Mouse (Mus musculus): ENCODE results near the gene Dusp7. TPM values are rescaled to one million over a fixed set of nuclear protein-coding genes. Genes with fewer than 3 reads are reported as not detected.
A peak's percentile ranks its signal among the peaks of the same experiment; 100 is the strongest.

The Dusp7 gene
- polyA plus RNA-seq (2012; ENCODE audit: insufficient read depth, insufficient read length, missing spikeins) = 17.5 and 21.8 TPM in 2 replicates

GRCm38 (mm10) chr9:106368112-106368717 is at the start of gene Dusp7:
Gene Dusp7 (plus strand): TSS chr9:106368632.
- Histone ChIP-seq H3K4me1 (ENCODE audit: control insufficient read depth, insufficient read depth, insufficient read length, low read length) (peaks cover 4% of the 10 kb centered on the region; the same call in 1 of the 2 replicates), H3K4me3 (ENCODE audit: insufficient read depth, low read depth, low read length) (peak within 1 kb of the TSS; percentile 88), H3K27ac (replicated peaks; ENCODE audit: low read depth, low read length) (peak within 1 kb of the TSS; percentile 79)

- Histone ChIP-seq H3K4me1 (ENCODE audit: control insufficient read depth, insufficient read depth, insufficient read length, low read length) (peaks cover 12% of the 10 kb centered on the region), H3K4me3 (ENCODE audit: insufficient read depth, low read depth, low read length) (no peak overlapping the region), H3K27ac (replicated peaks; ENCODE audit: low read depth, low read length) (peak overlapping the region; percentile 50; the same call in 1 of the 2 replicates)
These were observed 49.3 kb upstream of the Dusp7 start for GRCm38 (mm10) chr9:106319095-106319494.

- Histone ChIP-seq H3K4me1 (ENCODE audit: control insufficient read depth, insufficient read depth, insufficient read length, low read length) (peaks cover 10% of the 10 kb centered on the region), H3K27ac (replicated peaks; ENCODE audit: low read depth, low read length) (no peak overlapping the region), H3K4me3 (ENCODE audit: insufficient read depth, low read depth, low read length) (no peak overlapping the region)
These were observed 45.9 kb upstream of the Dusp7 start for GRCm38 (mm10) chr9:106322497-106322896.

- Histone ChIP-seq H3K4me3 (ENCODE audit: insufficient read depth, low read depth, low read length) (no peak overlapping the region), H3K27ac (replicated peaks; ENCODE audit: low read depth, low read length) (no peak overlapping the region), H3K4me1 (ENCODE audit: control insufficient read depth, insufficient read depth, insufficient read length, low read length) (peaks cover 4% of the 10 kb centered on the region; the same call in 1 of the 2 replicates)
These were observed 42.2 kb upstream of the Dusp7 start for GRCm38 (mm10) chr9:106326241-106326640.

- H3K4me1 ChIP-seq (ENCODE audit: control insufficient read depth, insufficient read depth, insufficient read length, low read length) = peaks cover under 1% of the 10 kb centered on the region; the same call in 1 of the 2 replicates
- no peak overlapping the region for H3K27ac ChIP-seq (replicated peaks; ENCODE audit: low read depth, low read length)
- no peak overlapping the region for H3K4me3 ChIP-seq (ENCODE audit: insufficient read depth, low read depth, low read length)
These were observed 41.2 kb upstream of the Dusp7 start for GRCm38 (mm10) chr9:106327125-106327809.

GRCm38 (mm10) chr9:106328068-106328610 is 40.3 kb upstream of the Dusp7 start:
- Histone ChIP-seq H3K4me1 (ENCODE audit: control insufficient read depth, insufficient read depth, insufficient read length, low read length) (no peaks in the 10 kb centered on the region; the same call in 1 of the 2 replicates), H3K27ac (replicated peaks; ENCODE audit: low read depth, low read length) (no peak overlapping the region), H3K4me3 (ENCODE audit: insufficient read depth, low read depth, low read length) (no peak overlapping the region)

- H3K4me3 ChIP-seq (ENCODE audit: insufficient read depth, low read depth, low read length) = no peak overlapping the region
- no peak overlapping the region for H3K27ac ChIP-seq (replicated peaks; ENCODE audit: low read depth, low read length)
- H3K4me1 ChIP-seq (ENCODE audit: control insufficient read depth, insufficient read depth, insufficient read length, low read length) = no peaks in the 10 kb centered on the region; the same call in 1 of the 2 replicates
These were observed 39.5 kb upstream of the Dusp7 start for GRCm38 (mm10) chr9:106328772-106329511.

- H3K27ac ChIP-seq (replicated peaks; ENCODE audit: low read depth, low read length) = no peak overlapping the region
- H3K4me1 ChIP-seq (ENCODE audit: control insufficient read depth, insufficient read depth, insufficient read length, low read length) = peaks cover 3% of the 10 kb centered on the region; the same call in 1 of the 2 replicates
- H3K4me3 ChIP-seq (ENCODE audit: insufficient read depth, low read depth, low read length) = no peak overlapping the region
These were observed 35.7 kb upstream of the Dusp7 start for GRCm38 (mm10) chr9:106332746-106333145.

GRCm38 (mm10) chr9:106337620-106338019 is 30.8 kb upstream of the Dusp7 start:
- Histone ChIP-seq H3K4me3 (ENCODE audit: insufficient read depth, low read depth, low read length) (no peak overlapping the region), H3K4me1 (ENCODE audit: control insufficient read depth, insufficient read depth, insufficient read length, low read length) (peaks cover 3% of the 10 kb centered on the region; the same call in 1 of the 2 replicates), H3K27ac (replicated peaks; ENCODE audit: low read depth, low read length) (0 out of 2 replicates have a peak overlapping the region, but pooled peaks have one; percentile 19)

GRCm38 (mm10) chr9:106338462-106339172 is 29.8 kb upstream of the Dusp7 start:
- H3K4me3 ChIP-seq (ENCODE audit: insufficient read depth, low read depth, low read length) = no peak overlapping the region
- H3K4me1 ChIP-seq (ENCODE audit: control insufficient read depth, insufficient read depth, insufficient read length, low read length) = peaks cover 3% of the 10 kb centered on the region; the same call in 1 of the 2 replicates
- H3K27ac ChIP-seq (replicated peaks; ENCODE audit: low read depth, low read length) = no peak overlapping the region

- Histone ChIP-seq H3K4me3 (ENCODE audit: insufficient read depth, low read depth, low read length) (no peak overlapping the region), H3K27ac (replicated peaks; ENCODE audit: low read depth, low read length) (no peak overlapping the region), H3K4me1 (ENCODE audit: control insufficient read depth, insufficient read depth, insufficient read length, low read length) (peaks cover 3% of the 10 kb centered on the region; the same call in 1 of the 2 replicates)
These were observed 29.3 kb upstream of the Dusp7 start for GRCm38 (mm10) chr9:106339173-106339558.

GRCm38 (mm10) chr9:106339730-106340129 is 28.7 kb upstream of the Dusp7 start:
- H3K27ac ChIP-seq (replicated peaks; ENCODE audit: low read depth, low read length) = no peak overlapping the region
- no peak overlapping the region for H3K4me3 ChIP-seq (ENCODE audit: insufficient read depth, low read depth, low read length)
- peaks cover 3% of the 10 kb centered on the region; the same call in 1 of the 2 replicates for H3K4me1 ChIP-seq (ENCODE audit: control insufficient read depth, insufficient read depth, insufficient read length, low read length)

- H3K4me3 ChIP-seq (ENCODE audit: insufficient read depth, low read depth, low read length) = no peak overlapping the region
- H3K4me1 ChIP-seq (ENCODE audit: control insufficient read depth, insufficient read depth, insufficient read length, low read length) = peaks cover 9% of the 10 kb centered on the region
- H3K27ac ChIP-seq (replicated peaks; ENCODE audit: low read depth, low read length) = no peak overlapping the region
These were observed 27.7 kb upstream of the Dusp7 start for GRCm38 (mm10) chr9:106340501-106341312.

GRCm38 (mm10) chr9:106341313-106341686 is 27.1 kb upstream of the Dusp7 start:
- H3K4me1 ChIP-seq (ENCODE audit: control insufficient read depth, insufficient read depth, insufficient read length, low read length) = peaks cover 9% of the 10 kb centered on the region
- no peak overlapping the region for H3K27ac ChIP-seq (replicated peaks; ENCODE audit: low read depth, low read length)
- no peak overlapping the region for H3K4me3 ChIP-seq (ENCODE audit: insufficient read depth, low read depth, low read length)

All from brown adipose tissue, adult 24 weeks (tissue).